Mouse (Mus musculus) lung, embryonic 14.5 days (tissue): Measurements from ENCODE around the gene Mrpl50. TPM values are rescaled to one million over a fixed set of nuclear protein-coding genes. Genes with fewer than 3 reads are reported as not detected.

Experiments
- ATAC-seq: fragments of 200-750 bp; cut with Nextera tagmentation; 2 replicates; pipeline ENCODE4 v1.8.0; 2017; ENCODE audit warnings: mild to moderate bottlenecking, moderate TSS enrichment, moderate library complexity; ENCODE audit not compliant: insufficient read depth
- DNase-seq: peaks from one replicate; pipeline ENCODE4 v3.0.0-alpha.2; 2015
- H3K27ac ChIP-seq: fragments of 300-500 bp; sonication (generic); 2 replicates; pipeline ENCODE4 v1.5.1; 2014; ENCODE audit warnings: low read depth, mild to moderate bottlenecking, moderate library complexity
- H3K27me3 ChIP-seq: fragments of 300-500 bp; sonication (generic); 2 replicates; pipeline ENCODE4 v1.6.1; 2014; ENCODE audit warnings: low read length, control low read depth; ENCODE audit not compliant: insufficient read depth
- H3K36me3 ChIP-seq: fragments of 300-500 bp; sonication (generic); 2 replicates; pipeline ENCODE4 v1.6.1; 2014; ENCODE audit warnings: control low read depth; ENCODE audit not compliant: insufficient read depth
- H3K4me1 ChIP-seq: fragments of 300-500 bp; sonication (generic); 2 replicates; pipeline ENCODE4 v1.6.1; 2014; ENCODE audit warnings: antibody characterized with exemption, control low read depth; ENCODE audit not compliant: insufficient read depth
- H3K4me2 ChIP-seq: fragments of 300-500 bp; sonication (generic); 2 replicates; pipeline ENCODE4 v1.6.1; 2014; ENCODE audit warnings: mild to moderate bottlenecking
- H3K4me3 ChIP-seq: fragments of 300-500 bp; sonication (generic); 2 replicates; pipeline ENCODE4 v1.5.1; 2014; ENCODE audit warnings: low read depth, low read length
- H3K9ac ChIP-seq: fragments of 300-500 bp; sonication (generic); 2 replicates; pipeline ENCODE4 v1.6.1; 2014
- H3K9me3 ChIP-seq: fragments of 300-500 bp; sonication (generic); 2 replicates; pipeline ENCODE4 v1.6.1; 2016; ENCODE audit warnings: low read depth, low read length, control low read depth
- CTCF ChIP-seq: IDR thresholded peaks from 2 replicates; pipeline ENCODE4 v1.5.1; 2016; ENCODE audit warnings: antibody characterized with exemption, low read depth
- WGBS: fragments of 180-500 bp; shearing (Covaris S2); extraction: QIAGEN DNeasy Blood & Tissue Kit; methylation state at CpG from one replicate; pipeline ENCODE4 v1.1.7; 2014; 5-methylcytosine and 5-hydroxymethylcytosine counted together
- polyA plus RNA-seq: library from polyadenylated mRNA; unstranded; fragments of >200 nt; fragmentation: Nextera tagmentation; extraction: Ambion mirVana; gene quantifications from 2 replicates; pipeline ENCODE4 v1.2.1, GENCODE M21; 2014

Mrpl50 gene
- polyA plus RNA-seq, 1 experiment from 2014 or later, result 75.2 TPM

DNA sequence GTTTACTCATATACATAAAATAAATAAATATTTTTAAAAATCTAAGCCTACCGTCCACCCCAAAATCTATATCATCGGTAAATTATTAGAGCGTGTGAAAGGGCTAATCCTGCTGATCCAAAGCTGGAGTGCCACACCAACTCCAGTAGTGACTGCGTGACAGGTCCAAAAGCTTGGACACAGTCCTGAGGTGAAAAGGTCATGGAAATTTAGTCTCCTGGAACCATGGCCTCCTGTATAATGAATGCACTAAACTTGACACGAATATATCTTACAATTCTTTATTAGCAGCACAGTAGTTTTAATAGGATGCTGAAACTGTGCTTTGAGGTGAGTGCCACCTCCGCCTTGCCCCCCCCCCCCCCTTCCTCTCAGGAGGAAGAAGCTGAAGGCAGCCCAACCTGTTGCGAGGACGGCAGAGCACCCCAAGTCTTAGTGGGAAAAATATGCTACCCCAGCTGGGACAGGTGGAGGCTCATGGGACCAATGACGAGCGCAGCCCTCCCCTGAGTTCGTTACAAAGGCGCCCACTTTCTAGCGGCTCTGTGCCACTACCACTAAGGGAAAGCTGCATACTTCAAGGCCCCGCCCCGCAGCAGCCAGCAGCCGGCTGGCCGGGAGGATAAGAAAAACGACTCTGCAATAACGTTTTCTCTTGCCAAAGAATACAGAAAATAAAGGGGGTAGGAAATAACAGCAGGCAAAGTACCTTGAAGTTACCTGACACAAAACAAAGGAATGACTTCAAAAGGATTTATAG is 42.6 kb downstream of the Mrpl50 start:
- ATAC-seq (peak; percentile 75), DNase-seq (peak; percentile 65)
- Histone ChIP-seq H3K36me3 (no peaks in the 10 kb centered on the region), H3K9me3 (no peaks in the 10 kb centered on the region), H3K4me1 (no peaks in the 10 kb centered on the region), H3K4me3 (peak overlapping the region; percentile 21; the same call in 1 of the 2 replicates), H3K9ac (no peak overlapping the region), H3K27ac (no peak overlapping the region), H3K4me2 (peak overlapping the region; percentile 57), H3K27me3 (no peaks in the 10 kb centered on the region)
- no peak for TF ChIP-seq CTCF
- WGBS, result 18% methylated on average over 19 of the region's 19 CpGs

DNA sequence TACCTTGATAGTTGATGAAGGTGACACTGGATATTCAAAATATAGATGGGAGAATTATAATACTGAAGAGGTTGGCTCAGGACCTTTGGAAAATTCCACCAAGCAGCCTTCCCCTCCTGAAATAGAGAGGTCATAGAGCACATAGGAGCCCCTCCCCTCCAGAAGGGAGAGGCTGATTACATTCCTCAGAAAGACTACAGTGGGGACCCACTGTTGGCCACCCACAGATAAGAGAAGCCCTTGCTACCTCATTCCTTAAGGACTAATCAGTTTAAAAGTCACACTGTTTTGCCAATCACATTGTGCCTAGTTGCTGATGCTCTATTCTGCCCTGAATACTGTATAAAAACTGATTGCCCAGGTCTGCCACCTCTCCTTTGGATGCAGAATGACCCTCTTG is 46.3 kb downstream of the Mrpl50 start:
- Histone ChIP-seq H3K9ac (no peak overlapping the region), H3K27ac (no peak overlapping the region), H3K4me3 (no peak overlapping the region), H3K9me3 (no peaks in the 10 kb centered on the region), H3K4me1 (no peaks in the 10 kb centered on the region), H3K4me2 (no peak overlapping the region), H3K36me3 (no peaks in the 10 kb centered on the region), H3K27me3 (no peaks in the 10 kb centered on the region)
- ATAC-seq (no peak), DNase-seq (no peak)
- no peak for TF ChIP-seq CTCF

GRCm38 (mm10) chr4:49473435-49474100 is 47.3 kb downstream of the Mrpl50 start, which contains the start of gene Acnat1:
TSS of gene Acnat1 (minus strand) at chr4:49473912.
- no peaks in the 10 kb centered on the region for H3K9me3 ChIP-seq
- H3K4me2 ChIP-seq, result no peak within 1 kb of the TSS
- 38% methylated on average over 3 of the region's 3 CpGs for WGBS
- H3K4me3 ChIP-seq, result no peak within 1 kb of the TSS
- H3K36me3 ChIP-seq, result no peaks in the 10 kb centered on the region
- H3K4me1 ChIP-seq, result no peaks in the 10 kb centered on the region
- H3K27me3 ChIP-seq, result no peaks in the 10 kb centered on the region
- H3K27ac ChIP-seq, result no peak within 1 kb of the TSS
- H3K9ac ChIP-seq, result no peak within 1 kb of the TSS
- no peak for DNase-seq
- TF ChIP-seq CTCF, result no peak
- ATAC-seq, result no peak

- H3K9ac ChIP-seq, result no peak overlapping the region
- ATAC-seq, result no peak
Observed at GRCm38 (mm10) chr4:49469435-49470151, 51.3 kb downstream of the Mrpl50 start.

DNA sequence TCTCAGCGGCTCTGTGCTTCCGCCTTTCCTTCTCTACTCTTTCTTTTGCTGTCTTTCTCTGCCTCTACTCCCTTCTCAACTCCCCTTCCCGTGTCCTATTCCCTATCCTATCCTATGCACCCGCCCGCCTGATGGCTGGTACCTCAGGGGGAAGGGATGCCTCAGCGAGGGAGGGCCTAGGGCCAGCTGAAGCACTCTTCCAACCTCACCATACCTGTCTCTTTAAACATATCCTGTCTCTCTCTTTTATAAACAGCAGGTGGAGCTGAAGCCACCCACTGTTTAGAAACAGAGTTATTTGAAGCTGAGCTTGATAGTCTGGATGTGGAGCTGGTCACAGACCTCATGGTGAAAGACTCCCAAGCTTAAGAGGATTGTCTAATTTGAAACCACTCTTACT is 53.5 kb downstream of the Mrpl50 start:
- H3K27ac ChIP-seq, result no peak overlapping the region
- no peaks in the 10 kb centered on the region for H3K27me3 ChIP-seq
- no peak overlapping the region for H3K9ac ChIP-seq
- H3K9me3 ChIP-seq, result no peaks in the 10 kb centered on the region
- ATAC-seq (no peak), DNase-seq (no peak)
- H3K4me1 ChIP-seq, result no peaks in the 10 kb centered on the region
- TF ChIP-seq CTCF, result no peak
- 92% methylated on average over 6 of the region's 6 CpGs for WGBS
- no peak overlapping the region for H3K4me3 ChIP-seq
- H3K4me2 ChIP-seq, result no peak overlapping the region
- no peaks in the 10 kb centered on the region for H3K36me3 ChIP-seq

More at GRCm38 (mm10) chr4:49469435-49470151, 51.3 kb downstream of the Mrpl50 start:
- Histone ChIP-seq H3K27ac (no peak overlapping the region), H3K4me2 (no peak overlapping the region), H3K4me3 (no peak overlapping the region), H3K36me3 (no peaks in the 10 kb centered on the region), H3K27me3 (no peaks in the 10 kb centered on the region), H3K4me1 (no peaks in the 10 kb centered on the region), H3K9me3 (no peaks in the 10 kb centered on the region)
- DNase-seq, result no peak
- TF ChIP-seq CTCF, result no peak
- 78% methylated on average over 3 of the region's 3 CpGs for WGBS

Other genes with a start within 250 kb of the Mrpl50 start
- gene Acnat2, start 112.9 kb downstream of the Mrpl50 start, polyA plus RNA-seq, result not detected in 2 replicates
- gene Acnat1, start 47.2 kb downstream of the Mrpl50 start, polyA plus RNA-seq, result 0.24 and 0.27 TPM in 2 replicates
- not detected in 2 replicates for gene Baat, start 14.5 kb downstream of the Mrpl50 start, polyA plus RNA-seq
- 8.6 and 9.4 TPM in 2 replicates for gene Zfp189, start 83 bp upstream of the Mrpl50 start, polyA plus RNA-seq
- not detected in 2 replicates for gene Aldob, start 28.5 kb upstream of the Mrpl50 start, polyA plus RNA-seq
- 19.0 and 21.9 TPM in 2 replicates for gene Tmem246, start 76.8 kb upstream of the Mrpl50 start, polyA plus RNA-seq
- gene Rnf20, start 110.9 kb upstream of the Mrpl50 start, polyA plus RNA-seq, result 56.9 and 59.6 TPM in 2 replicates
- 0.08 TPM in 1 of 2 replicates, not detected in the other for gene Ppp3r2, start 160.9 kb upstream of the Mrpl50 start, polyA plus RNA-seq